Comparison of ENCODE assay signal across 9 mouse cellular contexts in the genomic region with DNA sequence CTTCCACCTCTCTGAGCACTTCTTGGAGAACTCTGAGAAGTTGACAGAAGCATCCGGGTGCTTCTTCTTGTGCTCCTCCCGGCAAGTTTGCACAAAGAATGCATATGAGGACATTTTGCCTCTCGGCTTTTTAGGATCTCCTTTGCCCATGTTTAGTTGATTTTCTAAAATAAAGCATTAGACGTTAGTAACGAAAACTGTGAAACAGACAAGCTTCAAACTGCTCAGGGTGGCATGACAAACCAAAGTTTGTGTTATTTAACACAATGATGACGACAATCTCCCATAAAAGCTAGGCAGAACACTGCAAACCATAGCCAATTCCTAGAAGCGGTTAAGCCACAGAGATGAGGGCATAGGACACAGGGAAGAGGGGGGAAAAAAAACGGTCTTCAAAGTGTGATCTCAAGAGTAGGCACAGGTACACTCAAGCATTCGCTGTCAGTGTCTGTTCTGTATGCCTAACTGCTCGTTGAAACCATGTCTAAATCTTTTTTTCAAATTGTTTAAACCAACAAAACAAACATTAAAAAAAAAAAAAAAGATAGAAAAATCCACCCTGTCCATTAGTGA. TPM values are rescaled to one million over a fixed set of nuclear protein-coding genes. Genes with fewer than 3 reads are reported as not detected.
A peak's percentile ranks its signal among the peaks of the same experiment; 100 is the strongest.
DNase-seq lines count a peak whose midpoint lies in the region; ATAC-seq and TF ChIP-seq lines count a peak whose summit lies in the region.
"Had no signal": no experiment of that assay in that cellular context is flagged by ENCODE, and none has a peak within 500 bp of the region (broad histone marks: within the 10 kb centered on the region; RNA-seq: fewer than 3 reads in every experiment).

No protein-coding gene starts in this region.

- peak overlapping the region; percentile 97 for H3K27ac ChIP-seq in kidney, adult 2 months (ENCODE audit: insufficient read depth, low read depth, low read length)
- H3K27ac ChIP-seq in midbrain, embryonic 12.5 days (replicated peaks) = peak overlapping the region; percentile 100

- peaks cover 4% of the 10 kb centered on the region; the same call in 1 of the 2 replicates for H3K36me3 ChIP-seq in kidney, adult 2 months (ENCODE audit: control insufficient read depth, insufficient read depth, low read length)
- H3K36me3 ChIP-seq in midbrain, embryonic 12.5 days = peaks cover 30% of the 10 kb centered on the region

- WGBS in kidney, adult 2 months = 4% methylated on average over 10 of the region's 10 CpGs
- whole genome bisulfite sequencing in midbrain, embryonic 12.5 days = 25% methylated on average over 10 of the region's 10 CpGs

- intact Hi-C loops in heart, postnatal 10 days (cut with DNase I) = loop anchor here (1.0 to 5.0 kb wide), 6 partner anchors 43 to 472 kb away; partner anchors contain the start of genes Hmgb1 and Uspl1

- ATAC-seq in midbrain, embryonic 12.5 days (ENCODE audit: low FRiP score, low read depth) = no peak
- ATAC-seq in granulocyte monocyte progenitor cell, adult 5-6 weeks (replicated peaks; ENCODE audit: poor library complexity, severe bottlenecking) = no peak
- no peak for ATAC-seq in monocyte, adult 5-6 weeks (replicated peaks; ENCODE audit: insufficient number of reproducible peaks, low FRiP score, low TSS enrichment, poor library complexity, severe bottlenecking)

- no peak for TF ChIP-seq POLR2A in kidney, adult 2 months (IDR thresholded peaks at IDR 0.05; ENCODE audit: low read depth, low read length)

- peak overlapping the region; percentile 98 for H3K9ac ChIP-seq in midbrain, embryonic 12.5 days (replicated peaks)

- peak overlapping the region; percentile 86 for H3K4me2 ChIP-seq in midbrain, embryonic 12.5 days (replicated peaks)

- peak overlapping the region; percentile 82 for H3K4me3 ChIP-seq in kidney, adult 2 months (ENCODE audit: insufficient read depth, low read depth, low read length)
- H3K4me3 ChIP-seq in midbrain, embryonic 12.5 days = peak overlapping the region; percentile 84

- H3K4me1 ChIP-seq in kidney, adult 2 months (ENCODE audit: control insufficient read depth, insufficient read depth, low read length) = peaks cover 2% of the 10 kb centered on the region; the same call in 1 of the 2 replicates
- H3K4me1 ChIP-seq in midbrain, embryonic 12.5 days = peaks cover 22% of the 10 kb centered on the region

- H3K9me3 ChIP-seq in midbrain, embryonic 12.5 days = no peaks in the 10 kb centered on the region

- no peak for TF ChIP-seq CTCF in kidney, adult 2 months (conservative IDR thresholded peaks at IDR 0.05; ENCODE audit: insufficient read depth, insufficient read length, low read depth, low read length)

- peak; percentile 52 for DNase-seq in kidney, adult 2 months
- no peak for DNase-seq in kidney, postnatal 14 days
- DNase-seq in NIH3T3 (ENCODE audit: low read depth) = peak; percentile 34
- peak; percentile 18 to 21 for DNase-seq in heart, postnatal 10 days
- no peak for DNase-seq in adrenal gland, postnatal 25 days

- H3K27me3 ChIP-seq in kidney, adult 2 months (replicated peaks; ENCODE audit: control insufficient read depth, insufficient read depth, low read length) = no peaks in the 10 kb centered on the region
- H3K27me3 ChIP-seq in midbrain, embryonic 12.5 days = no peaks in the 10 kb centered on the region

RNA-seq across cellular contexts. Expression of gene Gm42791, which starts 55.7 kb away (rescaled TPM):
- not detected in 2 replicates for polyA plus RNA-seq in kidney, adult 2 months (2012; rRNA removed)
- total RNA-seq in heart, postnatal 10 days (2021) = 1 to 10 TPM; 4.1 to 6.0 TPM
- polyA plus RNA-seq in midbrain, embryonic 12.5 days (2016; fragmentation: Nextera tagmentation; extraction: Ambion mirVana) = 2.0 TPM in 1 of 2 replicates, not detected in the other
- total RNA-seq in granulocyte monocyte progenitor cell, adult 5-6 weeks (2014; fragmentation: Nextera tagmentation) = 4.6 TPM in 1 of 2 replicates, not detected in the other
- total RNA-seq in granulocyte monocyte progenitor cell, adult 5-6 weeks (2017) = 3.8 TPM in 1 of 2 replicates, not detected in the other
- not detected in 3 replicates for total RNA-seq in monocyte, adult 5-6 weeks (2017)
- 6.7 and 7.4 TPM in 2 replicates for total RNA-seq in adrenal gland, postnatal 25 days (2021)
- polyA plus RNA-seq: large intestine, adult 2 months had no signal

Comparison
In these comparisons a context has a peak if more than half of its experiments do, and no peak if none do; other contexts are left out.
1. DNase-seq: peak in kidney, adult 2 months (single experiment), NIH3T3 (single experiment) and heart, postnatal 10 days (2 of 2); none in kidney, postnatal 14 days (single experiment) and adrenal gland, postnatal 25 days (single experiment).